Mouse (Mus musculus) hindlimb bud, embryonic 11.5 days (tissue): ENCODE results near the gene Stk40.

Experiments
- DNase-seq: peaks from one replicate; pipeline ENCODE4 v3.0.0-alpha.2; 2012; ENCODE audit warnings: low read depth, low spot score; ENCODE audit errors: extremely low spot score

The Stk40 gene

DNA sequence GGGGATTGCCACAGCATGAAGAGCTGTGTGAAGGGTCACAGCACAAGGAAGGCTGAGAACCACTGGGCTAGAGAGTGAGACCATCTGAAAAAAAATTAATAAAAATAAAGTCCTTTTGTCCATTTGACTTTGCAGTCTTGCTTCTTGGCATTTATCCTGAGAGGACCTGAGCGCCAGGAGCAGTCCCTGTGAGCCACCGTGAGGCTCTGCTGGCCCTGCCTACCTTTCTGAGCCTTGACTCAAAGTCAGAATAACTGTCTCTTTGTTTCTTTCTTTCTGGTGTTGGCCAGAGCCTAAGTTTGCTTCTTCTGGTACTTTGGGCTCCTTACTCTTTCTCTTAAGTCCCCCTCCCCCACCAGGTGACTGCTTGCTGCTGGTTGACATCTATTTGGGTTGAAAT is 16.7 kb downstream of the Stk40 start:
- no peak for DNase-seq

DNA sequence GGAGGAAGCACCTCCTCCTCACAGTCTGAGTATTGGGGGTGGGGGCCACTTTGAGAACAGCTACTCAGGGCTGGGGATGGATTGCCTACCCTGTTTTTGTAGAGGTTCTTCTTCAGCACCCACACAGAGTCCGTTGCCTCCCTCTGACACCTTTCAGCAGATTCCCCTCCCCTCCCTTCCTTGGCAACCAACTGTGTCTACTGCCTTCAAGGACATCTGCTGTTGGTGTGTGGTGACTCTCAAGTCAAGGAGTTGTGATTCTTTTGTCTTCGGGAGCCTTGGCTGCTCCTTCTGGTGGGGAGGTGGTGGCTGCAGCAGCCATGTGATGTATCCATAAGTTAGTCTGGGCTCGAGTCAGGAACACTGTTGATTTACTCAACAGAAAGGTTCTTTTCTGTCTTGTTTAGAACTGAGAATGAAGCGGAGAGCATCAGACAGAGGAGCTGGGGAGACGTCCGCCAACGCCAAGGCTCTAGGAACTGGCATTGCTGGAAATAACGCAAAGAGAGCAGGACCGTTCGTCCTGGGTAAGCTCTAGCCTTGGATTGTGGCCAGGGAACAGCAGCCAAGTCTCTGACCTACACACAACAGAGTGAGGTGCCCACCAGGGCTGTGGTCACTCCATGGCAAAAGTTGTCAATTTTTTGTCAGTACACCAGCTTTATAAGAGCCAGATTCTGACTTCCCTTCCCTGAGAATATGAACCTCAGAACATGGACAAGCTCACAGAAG is 19.7 kb downstream of the Stk40 start:
- no peak for DNase-seq

DNA sequence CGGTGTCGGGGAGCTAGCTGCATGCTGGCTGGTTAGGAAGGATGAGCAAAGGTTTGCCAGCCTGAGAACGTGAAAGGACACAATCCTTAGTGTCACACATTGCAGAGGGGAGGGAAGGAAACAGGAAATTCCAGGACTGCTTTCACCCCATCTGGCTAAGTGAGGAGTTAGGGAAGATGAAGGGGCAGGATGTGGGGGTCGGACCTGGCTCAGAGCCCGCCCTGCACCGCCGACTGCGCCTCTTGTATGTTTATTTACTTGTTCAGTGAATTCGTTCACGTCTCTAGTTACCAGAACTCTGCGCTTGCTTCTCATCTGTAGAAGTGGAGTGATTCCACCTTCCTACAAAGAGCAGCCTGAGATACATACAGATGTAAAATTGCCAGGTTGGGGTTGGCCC is 26.7 kb downstream of the Stk40 start:
- DNase-seq = no peak

DNA sequence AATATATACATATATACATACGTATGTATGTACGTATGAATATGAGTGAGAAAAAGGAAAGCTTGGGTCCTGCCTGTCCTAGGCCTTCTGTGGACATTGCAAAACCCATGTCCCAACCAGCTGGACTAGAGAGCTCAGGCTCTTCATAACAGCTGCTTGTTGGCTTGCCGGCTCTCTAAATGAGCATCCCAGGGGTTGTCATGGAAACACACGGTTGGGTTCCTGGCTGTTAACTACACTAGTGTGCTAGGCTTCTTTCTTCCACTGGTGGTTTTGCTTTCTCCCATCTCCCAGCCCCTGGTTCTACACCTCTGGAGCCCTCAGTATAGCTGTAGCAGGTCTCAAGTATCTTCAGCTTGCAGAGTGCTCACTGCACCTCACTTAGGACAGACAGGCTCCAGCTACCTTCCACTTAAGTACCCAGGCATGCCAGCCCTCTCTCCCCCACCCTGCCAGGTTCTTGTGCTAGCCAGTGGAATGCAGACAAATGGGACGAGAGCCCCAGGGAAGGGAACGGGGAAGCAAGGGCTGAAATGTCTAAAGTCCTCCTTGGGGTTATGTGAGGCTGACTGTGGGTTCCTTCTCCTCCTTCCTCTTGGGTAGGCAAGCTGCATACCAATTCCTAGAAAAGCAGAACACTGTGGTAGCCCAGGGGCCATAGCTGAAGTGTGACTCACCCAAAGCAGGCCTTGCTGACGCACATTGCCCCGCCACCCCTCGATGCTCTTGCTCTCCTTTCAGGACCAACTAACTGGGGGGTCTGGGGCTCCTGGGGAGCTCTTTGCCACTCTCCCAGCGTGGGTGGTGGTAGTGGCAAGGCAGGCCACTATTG is 27.7 kb downstream of the Stk40 start:
- DNase-seq = no peak

DNA sequence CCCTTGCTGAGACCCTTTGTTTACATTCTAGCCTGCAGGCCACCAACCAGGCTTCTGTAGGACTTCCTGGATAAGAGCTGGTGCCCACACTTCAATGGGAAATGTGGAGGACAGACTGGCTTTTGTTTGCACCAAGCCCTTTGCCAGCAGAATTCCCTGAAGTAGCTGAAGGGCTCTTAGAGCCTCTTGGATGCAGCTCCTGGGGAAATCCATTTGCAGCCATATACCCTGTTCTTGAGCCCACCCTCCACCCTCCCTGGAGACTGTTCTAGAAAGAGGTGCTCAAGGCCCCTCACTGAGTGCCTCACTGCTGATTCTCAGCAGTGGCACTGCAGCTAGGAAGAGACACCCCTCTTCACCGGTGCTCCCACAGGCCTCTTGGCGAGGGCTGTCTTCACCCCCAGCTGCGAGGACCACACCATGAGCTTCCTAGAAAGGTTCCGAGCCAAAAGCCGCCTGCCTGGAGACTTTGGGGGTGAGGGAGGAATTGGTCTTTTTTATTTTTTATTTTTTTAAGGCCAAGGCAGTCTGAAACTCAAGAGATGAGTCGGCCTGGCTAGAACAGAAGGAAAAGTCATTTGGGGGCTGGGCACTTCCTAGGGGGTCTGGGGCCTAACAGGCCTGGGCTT is 29.0 kb downstream of the Stk40 start:
- no peak for DNase-seq

DNA sequence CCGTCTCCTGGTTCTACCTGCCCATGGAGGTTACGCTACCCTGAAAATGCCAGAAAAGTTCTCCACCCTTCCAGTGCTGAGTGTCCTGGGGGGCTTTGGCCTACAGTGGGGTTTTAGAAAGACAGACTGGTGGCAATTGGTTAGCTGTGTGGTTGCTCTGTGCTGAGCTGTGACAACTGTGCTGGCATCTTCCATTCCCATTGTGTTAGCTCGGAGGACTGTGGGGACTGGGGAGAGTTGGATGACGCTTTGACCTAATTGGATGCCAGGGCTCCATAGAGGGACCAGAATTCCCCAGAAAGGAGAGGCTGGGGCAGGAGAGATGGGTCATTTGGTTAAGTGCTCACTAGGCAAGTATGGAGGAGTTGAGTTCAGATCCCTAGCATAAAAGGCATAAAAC is 30.5 kb downstream of the Stk40 start:
- no peak for DNase-seq

DNA sequence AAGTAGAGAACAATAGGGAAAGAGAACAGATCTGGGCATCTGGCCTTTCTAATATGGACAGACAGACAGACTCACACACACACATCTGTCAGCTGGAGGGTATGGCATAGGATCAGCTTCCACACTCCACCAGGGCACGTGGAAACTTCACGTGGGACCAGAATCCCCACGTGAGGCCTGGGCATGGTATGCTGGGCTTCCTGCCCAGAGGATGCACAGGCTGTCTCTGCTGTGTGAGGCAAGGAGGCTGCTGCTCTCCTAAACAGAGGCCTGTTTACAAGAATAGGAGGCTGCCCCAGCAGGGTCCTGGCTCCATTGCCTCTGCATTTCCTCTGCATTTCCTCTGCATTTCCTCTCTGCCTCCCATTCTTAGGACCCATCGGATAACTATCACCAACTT is 30.9 kb downstream of the Stk40 start:
- no peak for DNase-seq

DNA sequence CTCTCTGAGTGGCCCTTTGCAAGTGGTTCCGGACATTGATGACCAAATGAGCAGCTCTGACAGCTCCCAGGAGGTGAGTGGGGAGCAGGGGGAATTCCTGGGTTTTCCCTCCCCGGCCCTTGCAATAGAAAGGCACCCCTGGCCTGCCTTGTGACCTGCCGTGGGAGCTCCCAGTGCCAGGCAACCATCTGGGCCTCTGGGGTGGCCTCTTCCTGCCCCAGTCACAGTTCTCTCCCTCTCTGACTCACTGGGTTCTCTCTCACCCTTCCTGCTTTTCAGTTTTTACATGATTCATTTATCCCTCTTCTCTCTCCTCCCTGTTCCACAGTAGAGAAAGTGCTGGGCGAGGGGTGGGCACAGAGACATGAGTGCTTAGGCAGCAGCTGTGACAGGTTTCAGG is 34.0 kb downstream of the Stk40 start:
- DNase-seq = no peak

DNA sequence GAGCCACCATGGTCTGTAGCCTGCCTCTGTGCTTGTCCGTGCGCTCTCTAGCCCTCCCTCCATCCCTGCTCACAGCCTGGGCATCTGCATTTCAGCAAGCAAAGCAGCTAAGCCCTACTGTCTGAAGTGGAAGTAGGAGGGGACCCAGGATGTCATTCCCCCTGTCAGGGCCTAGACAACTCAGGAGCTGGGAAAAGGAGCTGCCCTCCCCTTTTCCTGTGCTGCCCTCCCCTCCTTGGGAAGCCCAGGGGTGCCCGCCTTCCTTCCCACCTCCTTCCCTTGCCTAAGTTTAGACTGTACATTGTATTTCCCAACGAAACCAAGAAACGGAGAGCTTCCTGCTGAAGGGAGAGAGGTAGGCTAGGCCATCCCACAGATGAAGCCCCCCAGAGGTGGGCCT is 37.3 kb downstream of the Stk40 start:
- DNase-seq = no peak

DNA sequence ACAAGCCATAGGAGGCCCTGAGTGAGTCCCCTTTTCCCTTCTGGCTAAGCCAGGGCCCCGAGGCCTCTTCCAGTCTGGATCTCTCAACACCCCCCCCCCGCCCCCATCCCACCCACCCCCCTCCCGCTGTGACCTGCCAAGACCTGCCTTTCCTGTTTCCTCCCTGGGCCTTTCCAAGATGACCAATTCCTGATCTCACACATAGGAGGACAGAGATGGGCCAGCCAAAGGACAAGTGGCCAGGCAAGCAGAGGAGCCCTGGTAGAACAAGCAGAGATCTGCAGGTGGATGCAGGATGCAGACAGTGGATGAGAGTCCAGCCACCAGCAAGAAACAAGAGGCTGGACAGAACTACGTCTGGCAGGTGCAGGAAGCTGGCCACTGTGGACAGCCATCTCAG is 41.6 kb downstream of the Stk40 start:
- DNase-seq = no peak

DNA sequence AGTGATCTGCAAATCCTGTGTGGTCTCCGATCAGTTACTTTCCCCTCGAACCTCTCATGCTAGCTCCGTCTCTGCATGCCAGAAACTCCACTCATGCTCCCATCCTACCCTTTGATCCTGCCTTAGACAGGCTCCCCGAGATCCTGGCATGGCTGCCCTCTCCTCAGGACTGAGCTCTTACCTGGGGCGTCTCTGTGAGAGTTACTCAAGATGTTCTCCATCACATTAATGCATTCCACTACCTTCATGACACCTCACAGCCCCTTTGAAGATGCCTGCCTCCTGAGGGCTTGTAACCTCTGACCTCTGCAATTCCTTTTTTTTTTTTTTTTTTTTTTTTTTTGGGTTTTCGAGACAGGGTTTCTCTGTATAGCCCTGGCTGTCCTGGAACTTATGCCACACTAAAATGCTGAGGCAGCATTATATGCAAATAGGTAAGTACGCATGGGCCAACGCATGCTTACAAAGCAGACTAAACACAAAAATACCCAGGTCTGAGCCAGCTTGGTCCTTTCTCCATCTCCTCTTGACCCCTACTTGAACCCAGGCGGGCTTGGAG is 43.3 kb downstream of the Stk40 start:
- DNase-seq = no peak

DNA sequence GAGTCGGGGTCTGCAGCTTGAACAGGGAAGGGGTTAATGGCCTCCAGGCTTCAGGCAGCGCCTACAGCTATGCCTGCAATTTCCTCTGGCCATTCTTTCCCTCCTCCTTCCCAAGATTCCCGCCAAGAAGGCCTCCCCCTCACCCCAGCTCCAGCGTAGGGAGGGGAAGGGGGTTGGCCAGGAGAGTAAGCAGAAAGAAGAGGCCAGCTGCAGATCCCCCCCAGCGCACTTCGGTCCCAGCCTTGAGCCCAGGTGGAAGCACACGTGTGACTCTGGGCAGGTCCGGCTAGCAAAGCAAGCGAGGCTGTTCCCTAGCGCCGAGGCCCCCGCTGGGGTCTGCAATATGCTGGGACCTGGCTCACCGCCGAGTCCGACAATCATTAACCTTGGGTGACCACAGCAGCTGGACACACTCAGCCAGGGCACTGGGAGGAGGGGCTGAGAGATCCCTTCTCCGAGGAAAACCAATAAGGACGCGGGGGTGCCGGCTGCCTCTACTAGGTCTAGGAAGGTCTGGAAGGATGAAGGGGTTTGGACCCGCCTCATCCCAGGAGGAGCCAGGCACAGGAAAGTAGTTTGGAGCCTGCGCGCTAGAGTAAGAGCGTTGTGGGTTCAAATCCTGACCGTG is 43.9 kb downstream of the Stk40 start, which contains the start of gene Eva1b:
Gene Eva1b, plus strand, starts transcription at position 212 of the 628 bp plus-strand sequence.
- DNase-seq = peak; percentile 78

DNA sequence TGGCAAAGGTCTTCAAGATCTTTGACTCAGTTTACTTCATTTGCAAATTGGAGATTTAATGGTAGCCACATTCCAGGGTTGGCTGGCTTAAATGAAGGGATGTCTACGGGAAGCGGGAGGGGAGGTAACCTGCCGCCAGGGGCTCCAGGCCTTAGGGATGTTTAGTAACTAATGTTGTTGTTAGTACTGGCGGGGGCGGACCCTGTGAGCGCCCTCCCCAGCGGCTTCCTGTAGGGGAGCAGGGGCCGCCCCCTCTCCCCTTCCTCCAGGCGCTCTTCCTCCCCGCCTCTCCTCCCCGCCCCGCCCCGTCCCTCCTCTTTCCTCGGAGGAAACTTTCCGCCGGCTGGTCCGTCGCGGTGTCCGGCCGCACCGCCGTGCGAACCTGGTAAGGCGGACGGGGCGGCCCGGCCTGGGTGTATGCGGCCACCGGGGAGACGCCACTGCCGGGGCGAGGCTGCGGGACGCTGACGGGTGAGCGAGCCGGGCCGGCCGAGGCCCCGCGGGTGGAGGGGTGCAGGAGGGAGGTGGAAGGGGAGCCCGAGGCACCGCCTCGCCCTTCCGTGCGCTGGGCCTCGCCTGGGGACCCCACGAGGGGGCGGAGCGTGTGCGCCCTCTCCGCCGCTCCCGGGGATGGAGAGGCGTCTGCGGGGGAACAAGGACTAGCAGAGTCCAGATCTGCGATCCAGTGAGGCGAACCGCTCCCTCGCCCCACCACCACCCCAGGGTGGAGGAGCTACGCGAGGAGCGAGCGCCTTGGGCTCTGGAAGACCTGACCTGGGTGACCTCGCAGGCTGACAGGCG is 44.6 kb downstream of the Stk40 start:
- no peak for DNase-seq

DNA sequence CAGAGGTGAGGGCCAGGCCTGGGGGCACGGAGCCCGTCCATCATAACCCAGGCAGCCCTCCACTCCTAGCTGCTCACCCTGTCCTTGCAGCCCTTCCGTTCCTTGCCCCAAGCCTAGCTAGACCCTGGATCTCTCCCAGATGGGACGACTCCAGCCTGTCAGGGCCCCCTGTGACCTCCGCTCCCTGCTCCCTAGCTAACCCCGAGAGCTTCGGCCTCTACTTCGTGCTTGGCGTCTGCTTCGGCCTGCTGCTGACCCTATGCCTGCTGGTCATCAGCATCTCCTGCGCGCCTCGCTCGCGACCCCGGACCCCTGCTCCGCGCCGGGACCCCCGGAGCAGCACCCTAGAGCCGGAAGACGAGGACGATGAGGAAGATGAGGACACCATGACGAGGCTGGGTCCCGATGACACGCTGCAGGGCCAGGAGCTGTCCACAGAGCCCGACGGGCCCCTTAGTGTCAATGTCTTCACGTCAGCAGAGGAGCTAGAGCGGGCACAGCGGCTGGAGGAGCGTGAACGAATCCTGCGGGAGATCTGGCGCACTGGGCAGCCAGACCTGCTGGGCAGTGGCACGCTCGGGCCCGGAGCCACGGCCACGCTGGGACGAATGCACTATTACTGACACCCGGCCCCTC is 45.4 kb downstream of the Stk40 start:
- no peak for DNase-seq

DNA sequence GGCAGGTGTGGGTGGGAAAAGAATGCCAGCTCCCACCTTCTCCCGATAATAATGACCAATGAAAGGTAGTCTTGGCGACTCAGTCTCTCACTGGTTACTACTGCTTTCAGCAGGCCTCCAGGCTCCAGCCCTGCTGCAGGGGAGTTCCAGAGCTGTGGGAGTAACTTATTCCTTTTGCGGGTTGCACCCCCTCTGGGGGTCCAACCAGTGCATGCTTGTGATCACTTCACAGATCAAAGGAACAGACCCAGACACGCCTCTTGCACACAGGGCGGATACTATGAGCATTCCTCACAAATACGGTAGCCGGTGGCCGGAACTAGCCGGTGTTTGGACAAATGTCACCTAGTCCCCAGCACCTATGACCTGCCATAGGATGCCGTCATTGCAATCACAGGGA is 46.0 kb downstream of the Stk40 start:
- no peak for DNase-seq

DNA sequence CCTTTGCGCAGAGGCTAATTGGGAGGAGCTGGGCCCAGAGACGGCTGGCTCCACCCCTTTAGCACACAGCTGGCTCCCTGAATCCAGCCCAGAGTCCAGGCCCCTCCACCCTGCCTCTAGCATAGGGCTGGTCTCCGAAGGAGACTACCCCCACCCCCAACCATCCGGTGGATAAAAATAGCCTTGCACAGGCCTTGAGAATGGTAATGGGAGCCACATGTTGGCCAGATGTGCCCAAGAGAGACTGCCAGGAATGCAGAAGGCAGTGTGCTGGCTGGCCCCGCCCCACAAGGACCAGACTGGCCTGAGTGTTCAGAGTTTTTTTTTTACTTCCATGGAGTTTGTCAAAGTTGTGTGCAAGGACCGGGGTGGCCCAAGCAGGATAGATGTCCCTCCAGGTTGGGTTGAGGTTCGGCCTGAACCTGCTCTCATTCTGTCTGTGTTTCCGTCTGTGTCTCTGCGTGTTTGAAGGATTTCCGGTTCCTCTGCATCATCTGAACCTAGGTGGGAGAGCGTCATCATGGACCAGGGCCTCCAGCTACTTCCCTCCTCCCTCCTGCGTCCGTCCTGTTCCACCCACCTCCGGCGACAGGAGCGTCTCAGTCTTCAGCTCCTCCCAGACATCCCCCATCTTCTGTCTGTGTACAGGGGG is 46.7 kb downstream of the Stk40 start:
- peak; percentile 99 for DNase-seq

DNA sequence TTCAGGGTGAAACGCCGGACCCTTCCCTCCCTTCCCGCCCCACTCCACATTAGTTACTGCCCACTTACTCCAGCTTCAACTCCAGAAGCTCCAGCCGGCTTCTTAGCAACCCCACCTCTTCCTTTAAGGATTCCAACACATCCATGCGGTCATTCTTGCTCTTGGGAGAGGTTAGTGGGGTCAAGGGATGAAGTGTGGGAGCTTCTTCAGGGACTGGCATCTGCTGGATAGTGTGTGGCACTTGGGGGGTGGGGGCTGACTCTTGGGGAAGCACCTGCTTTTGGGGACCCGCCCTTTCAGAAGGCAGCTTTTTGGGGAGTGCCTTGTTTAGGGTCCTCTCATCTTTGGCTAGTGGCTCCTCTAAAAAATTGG is 47.2 kb downstream of the Stk40 start:
- no peak for DNase-seq

DNA sequence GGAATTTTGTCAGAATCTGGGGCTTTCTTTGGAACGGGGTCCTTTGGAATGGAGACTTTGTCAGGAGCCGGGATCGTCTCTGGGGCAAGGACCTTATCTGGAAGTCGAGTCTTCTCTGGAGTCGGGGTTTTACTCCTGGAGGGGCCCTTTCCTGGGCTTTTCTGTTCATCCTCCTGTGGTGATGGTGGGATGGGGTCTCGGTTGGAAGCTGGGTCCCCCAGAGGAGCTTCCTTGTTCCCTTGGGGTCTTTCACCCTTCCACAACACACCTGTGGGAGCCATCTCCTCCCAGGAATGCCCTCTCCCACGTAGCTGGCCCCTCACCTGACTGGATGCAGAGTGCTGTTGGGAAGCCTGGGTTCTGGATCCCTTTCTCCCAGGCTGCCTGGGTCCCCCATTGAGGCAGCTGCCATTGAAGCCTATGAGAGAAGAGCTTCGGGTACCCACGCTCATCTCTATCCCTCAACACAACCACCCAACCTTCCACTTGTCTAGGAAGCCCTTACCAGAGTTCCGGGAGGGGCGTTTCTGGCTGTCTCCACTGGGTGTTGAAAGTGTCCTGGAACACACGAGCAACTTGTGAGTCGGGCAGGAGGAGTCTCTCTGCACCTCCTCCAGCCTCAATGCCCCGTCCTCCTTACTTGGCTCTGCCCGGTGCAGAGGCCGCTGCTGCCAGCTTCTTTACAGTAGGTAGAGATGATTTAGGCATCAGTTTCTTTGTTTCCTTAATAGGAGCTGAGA is 48.1 kb downstream of the Stk40 start:
- DNase-seq = no peak

DNA sequence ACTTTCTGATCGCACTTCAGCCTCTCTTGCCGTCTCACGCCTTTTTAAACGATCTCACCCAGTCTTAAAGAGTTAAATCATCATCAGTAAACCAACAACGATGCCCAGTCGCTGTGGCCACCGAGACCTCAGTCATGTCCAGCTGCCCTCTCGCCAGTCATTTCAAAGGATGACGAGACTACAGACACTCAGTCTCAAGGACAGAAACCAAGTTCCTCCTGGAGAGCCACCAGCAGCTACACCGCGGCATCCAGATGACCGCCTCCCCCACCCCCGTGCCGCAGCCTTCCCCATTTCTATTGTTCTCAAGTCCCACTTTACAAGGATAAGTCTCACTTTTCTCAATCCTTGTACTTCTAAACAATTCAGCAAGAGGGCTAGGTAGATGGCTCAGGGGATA is 49.1 kb downstream of the Stk40 start:
- no peak for DNase-seq
